Comparison of ENCODE assay signal across 21 mouse cellular contexts in genomic region chr8:8416092-8416701, GRCm38 (mm10).
DNase-seq lines count a peak whose midpoint lies in the region; ATAC-seq lines count a peak whose summit lies in the region.
"Had no signal": no experiment of that assay in that cellular context is flagged by ENCODE, and none has a peak within 500 bp of the region (broad histone marks: within the 10 kb centered on the region; RNA-seq: fewer than 3 reads in every experiment).

No protein-coding gene starts in this region.

- H3K4me2 ChIP-seq in forebrain, embryonic 16.5 days (ENCODE audit: low read length) = no peak overlapping the region
- H3K4me2 ChIP-seq: hindbrain, embryonic 12.5 days; liver, embryonic 15.5 days; lung, embryonic 15.5 days had no signal

- 36% methylated on average over 10 of the region's 10 CpGs for WGBS in forebrain, embryonic 16.5 days

- H3K27ac ChIP-seq in forebrain, embryonic 16.5 days (ENCODE audit: low read length) = no peak overlapping the region
- H3K27ac ChIP-seq: heart, adult 2 months; hindbrain, embryonic 12.5 days; liver, embryonic 15.5 days; lung, embryonic 15.5 days; midbrain, embryonic 10.5 days had no signal

- DNase-seq in heart, adult 11 months = peak; percentile 54
- no peak for DNase-seq in heart, adult 8-10 months (ENCODE audit: low spot score)
- no peak for DNase-seq in kidney, postnatal 14 days
- no peak for DNase-seq in urinary bladder, postnatal 14 days (ENCODE audit: low spot score)
- DNase-seq: adrenal gland, postnatal 10 days; cerebellum, adult 8-10 months; gastrocnemius, postnatal 25 days; heart, adult 2 months; kidney, postnatal 36 days; left cerebral cortex, postnatal 4 days; liver; lung, postnatal 36 days; spleen, adult 18-20 months had no signal

- no peak for ATAC-seq in megakaryocyte, adult 5-6 weeks (ENCODE audit: poor library complexity, severe bottlenecking)
- ATAC-seq in forebrain, embryonic 16.5 days = peak; percentile 64
- ATAC-seq: intestine, postnatal 0 days had no signal

- H3K9ac ChIP-seq in forebrain, embryonic 16.5 days (replicated peaks; ENCODE audit: low read depth, low read length) = no peak overlapping the region
- H3K9ac ChIP-seq: hindbrain, embryonic 12.5 days; liver, embryonic 15.5 days; lung, embryonic 15.5 days had no signal

- no peaks in the 10 kb centered on the region for H3K36me3 ChIP-seq in megakaryocyte, embryonic 14.5 days (replicated peaks; ENCODE audit: low read length)
- H3K36me3 ChIP-seq in forebrain, embryonic 16.5 days (ENCODE audit: control insufficient read depth, insufficient read depth) = no peaks in the 10 kb centered on the region
- H3K36me3 ChIP-seq: hindbrain, embryonic 12.5 days; liver, embryonic 15.5 days; lung, embryonic 15.5 days; midbrain, embryonic 10.5 days had no signal

- H3K4me1 ChIP-seq in megakaryocyte, embryonic 14.5 days = peaks cover 14% of the 10 kb centered on the region
- no peaks in the 10 kb centered on the region; the same call in 1 of the 2 replicates for H3K4me1 ChIP-seq in forebrain, embryonic 16.5 days (replicated peaks; ENCODE audit: control insufficient read depth, insufficient read depth, low read length)
- H3K4me1 ChIP-seq: hindbrain, embryonic 12.5 days; liver, embryonic 15.5 days; lung, embryonic 15.5 days; midbrain, embryonic 10.5 days had no signal

- H3K9me3 ChIP-seq in megakaryocyte, embryonic 14.5 days = no peaks in the 10 kb centered on the region
- H3K9me3 ChIP-seq in forebrain, embryonic 16.5 days (ENCODE audit: control insufficient read depth, low read length) = no peaks in the 10 kb centered on the region
- H3K9me3 ChIP-seq: hindbrain, embryonic 12.5 days; liver, embryonic 15.5 days; lung, embryonic 15.5 days; midbrain, embryonic 10.5 days had no signal

- peak overlapping the region; percentile 1 for H3K4me3 ChIP-seq in megakaryocyte, embryonic 14.5 days (replicated peaks)
- H3K4me3 ChIP-seq in forebrain, embryonic 16.5 days (replicated peaks; ENCODE audit: low read length) = no peak overlapping the region
- H3K4me3 ChIP-seq: heart, adult 2 months; hindbrain, embryonic 12.5 days; liver, embryonic 15.5 days; lung, embryonic 15.5 days; midbrain, embryonic 10.5 days had no signal

- H3K27me3 ChIP-seq in megakaryocyte, embryonic 14.5 days (replicated peaks) = no peaks in the 10 kb centered on the region
- no peaks in the 10 kb centered on the region for H3K27me3 ChIP-seq in forebrain, embryonic 16.5 days (replicated peaks; ENCODE audit: control insufficient read depth, insufficient read depth, low read length)
- H3K27me3 ChIP-seq: hindbrain, embryonic 12.5 days; liver, embryonic 15.5 days; lung, embryonic 15.5 days had no signal
